Mouse (Mus musculus): ENCODE results near the gene Slc4a8. TPM values are rescaled to one million over a fixed set of nuclear protein-coding genes. Genes with fewer than 3 reads are reported as not detected.

Gene Slc4a8
- polyA plus RNA-seq, 1 experiment from 2014 or later, result 7.9 TPM

GRCm38 (mm10) chr15:100838607-100839207 is 77.2 kb downstream of the Slc4a8 start:
- 41% methylated on average over 12 of the region's 12 CpGs for WGBS
- no peaks in the 10 kb centered on the region for H3K27me3 ChIP-seq (ENCODE audit: control insufficient read depth, insufficient read depth, low read length)
- H3K27ac ChIP-seq (ENCODE audit: low read depth, low read length), result no peak overlapping the region
- H3K4me2 ChIP-seq (ENCODE audit: low read depth), result no peak overlapping the region
- H3K9ac ChIP-seq (ENCODE audit: low read length), result no peak overlapping the region
- DNase-seq (ENCODE audit: low spot score) (peak; percentile 60), ATAC-seq (ENCODE audit: insufficient read depth, low FRiP score, low TSS enrichment) (no peak)
- H3K9me3 ChIP-seq (ENCODE audit: control insufficient read depth, low read length), result no peaks in the 10 kb centered on the region
- no peaks in the 10 kb centered on the region for H3K36me3 ChIP-seq (ENCODE audit: control insufficient read depth, insufficient read depth, low read length)
- no peaks in the 10 kb centered on the region for H3K4me1 ChIP-seq (ENCODE audit: control insufficient read depth, insufficient read depth, low read length)
- no peak overlapping the region for H3K4me3 ChIP-seq (ENCODE audit: low read depth, low read length)

DNA sequence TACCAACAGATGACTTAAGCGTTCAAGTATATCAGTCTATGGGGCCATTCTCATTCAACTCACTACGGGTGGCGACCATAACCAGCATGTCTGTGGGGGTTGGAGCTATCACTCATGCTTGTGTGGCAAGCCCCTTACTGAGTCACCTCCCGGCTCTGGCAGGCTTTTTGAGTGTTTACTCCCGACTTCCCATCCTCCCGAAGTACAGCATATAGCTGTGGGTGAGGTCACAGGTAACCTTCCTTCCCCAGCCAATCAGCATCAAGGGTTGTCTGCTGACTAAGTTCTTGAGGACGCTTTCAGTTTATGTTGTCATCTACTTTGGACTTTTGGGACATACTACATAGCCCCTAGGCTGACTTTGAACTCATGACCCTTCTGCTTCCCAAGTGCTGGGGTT is 82.8 kb downstream of the Slc4a8 start:
- WGBS, result 86% methylated on average over 7 of the region's 7 CpGs
- no peak overlapping the region for H3K4me2 ChIP-seq (ENCODE audit: low read depth)
- H3K4me1 ChIP-seq (ENCODE audit: control insufficient read depth, insufficient read depth, low read length), result peaks cover 5% of the 10 kb centered on the region; the same call in 1 of the 2 replicates
- no peak overlapping the region for H3K4me3 ChIP-seq (ENCODE audit: low read depth, low read length)
- no peak overlapping the region for H3K27ac ChIP-seq (ENCODE audit: low read depth, low read length)
- H3K27me3 ChIP-seq (ENCODE audit: control insufficient read depth, insufficient read depth, low read length), result no peaks in the 10 kb centered on the region
- no peaks in the 10 kb centered on the region for H3K9me3 ChIP-seq (ENCODE audit: control insufficient read depth, low read length)
- ATAC-seq (ENCODE audit: insufficient read depth, low FRiP score, low TSS enrichment) (no peak), DNase-seq (ENCODE audit: low spot score) (no peak)
- no peak overlapping the region for H3K9ac ChIP-seq (ENCODE audit: low read length)
- H3K36me3 ChIP-seq (ENCODE audit: control insufficient read depth, insufficient read depth, low read length), result no peaks in the 10 kb centered on the region

- peaks cover 5% of the 10 kb centered on the region; the same call in 1 of the 2 replicates for H3K4me1 ChIP-seq (ENCODE audit: control insufficient read depth, insufficient read depth, low read length)
- no peak overlapping the region for H3K4me3 ChIP-seq (ENCODE audit: low read depth, low read length)
- ATAC-seq (ENCODE audit: insufficient read depth, low FRiP score, low TSS enrichment) (no peak), DNase-seq (ENCODE audit: low spot score) (peak; percentile 40)
- no peaks in the 10 kb centered on the region for H3K9me3 ChIP-seq (ENCODE audit: control insufficient read depth, low read length)
- no peak overlapping the region for H3K4me2 ChIP-seq (ENCODE audit: low read depth)
- 52% methylated on average over 26 of the region's 26 CpGs for WGBS
- H3K27me3 ChIP-seq (ENCODE audit: control insufficient read depth, insufficient read depth, low read length), result no peaks in the 10 kb centered on the region
- H3K36me3 ChIP-seq (ENCODE audit: control insufficient read depth, insufficient read depth, low read length), result no peaks in the 10 kb centered on the region
- no peak overlapping the region for H3K9ac ChIP-seq (ENCODE audit: low read length)
- peak overlapping the region; percentile 53 for H3K27ac ChIP-seq (ENCODE audit: low read depth, low read length)
These were observed 83.7 kb downstream of the Slc4a8 start for GRCm38 (mm10) chr15:100845049-100845879.

DNA sequence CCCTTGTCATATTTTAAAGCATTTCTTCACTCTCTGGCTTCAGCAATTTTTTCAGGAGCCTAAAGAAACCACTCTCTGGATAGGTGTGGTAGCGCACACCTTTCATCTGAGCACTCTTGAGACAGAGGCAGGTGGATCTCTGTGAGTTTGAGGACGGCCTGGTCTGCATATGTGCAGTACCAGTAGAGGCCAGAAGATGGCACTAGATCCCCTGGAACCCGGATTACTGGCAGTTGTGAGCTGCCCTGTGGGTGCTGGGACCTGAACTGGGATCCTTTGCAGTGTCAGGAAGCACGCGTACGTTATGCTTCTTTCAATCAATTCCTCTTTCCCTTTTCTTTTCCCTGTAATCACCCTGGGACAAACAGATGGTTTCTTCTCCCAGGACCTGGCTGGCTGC is 85.6 kb downstream of the Slc4a8 start:
- Histone ChIP-seq H3K4me3 (ENCODE audit: low read depth, low read length) (no peak overlapping the region), H3K4me2 (ENCODE audit: low read depth) (no peak overlapping the region), H3K27me3 (ENCODE audit: control insufficient read depth, insufficient read depth, low read length) (no peaks in the 10 kb centered on the region), H3K27ac (ENCODE audit: low read depth, low read length) (no peak overlapping the region), H3K4me1 (ENCODE audit: control insufficient read depth, insufficient read depth, low read length) (peaks cover 5% of the 10 kb centered on the region; the same call in 1 of the 2 replicates), H3K9ac (ENCODE audit: low read length) (no peak overlapping the region), H3K9me3 (ENCODE audit: control insufficient read depth, low read length) (no peaks in the 10 kb centered on the region), H3K36me3 (ENCODE audit: control insufficient read depth, insufficient read depth, low read length) (no peaks in the 10 kb centered on the region)
- no peak for DNase-seq (ENCODE audit: low spot score)
- WGBS, result 82% methylated on average over 6 of the region's 6 CpGs
- ATAC-seq (ENCODE audit: insufficient read depth, low FRiP score, low TSS enrichment), result no peak

DNA sequence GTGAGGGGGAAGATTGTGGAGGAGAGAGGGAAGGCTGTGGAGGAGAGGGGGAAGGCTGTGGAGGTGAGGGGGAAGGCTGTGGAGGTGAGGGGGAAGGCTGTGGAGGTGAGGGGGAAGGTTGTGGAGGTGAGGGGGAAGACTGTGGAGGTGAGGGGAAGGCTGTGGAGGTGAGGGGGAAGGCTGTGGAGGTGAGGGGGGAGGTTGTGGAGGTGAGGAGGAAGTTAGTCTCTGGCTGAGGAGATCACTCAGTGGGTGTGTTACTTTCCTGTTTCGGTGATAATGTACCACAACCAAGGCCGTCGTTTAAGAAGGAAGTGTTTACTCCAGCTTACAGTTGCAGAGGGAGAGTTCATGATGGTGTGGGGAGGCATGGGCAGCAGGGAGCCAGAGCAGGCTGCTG is 96.0 kb downstream of the Slc4a8 start:
- no peak overlapping the region for H3K9ac ChIP-seq (ENCODE audit: low read length)
- H3K4me2 ChIP-seq (ENCODE audit: low read depth), result no peak overlapping the region
- no peak overlapping the region for H3K4me3 ChIP-seq (ENCODE audit: low read depth, low read length)
- DNase-seq (ENCODE audit: low spot score) (no peak), ATAC-seq (ENCODE audit: insufficient read depth, low FRiP score, low TSS enrichment) (no peak)
- H3K36me3 ChIP-seq (ENCODE audit: control insufficient read depth, insufficient read depth, low read length), result no peaks in the 10 kb centered on the region
- no peaks in the 10 kb centered on the region for H3K27me3 ChIP-seq (ENCODE audit: control insufficient read depth, insufficient read depth, low read length)
- no peaks in the 10 kb centered on the region for H3K9me3 ChIP-seq (ENCODE audit: control insufficient read depth, low read length)
- no peaks in the 10 kb centered on the region for H3K4me1 ChIP-seq (ENCODE audit: control insufficient read depth, insufficient read depth, low read length)
- 77% methylated on average over 3 of the region's 3 CpGs for WGBS
- no peak overlapping the region for H3K27ac ChIP-seq (ENCODE audit: low read depth, low read length)

DNA sequence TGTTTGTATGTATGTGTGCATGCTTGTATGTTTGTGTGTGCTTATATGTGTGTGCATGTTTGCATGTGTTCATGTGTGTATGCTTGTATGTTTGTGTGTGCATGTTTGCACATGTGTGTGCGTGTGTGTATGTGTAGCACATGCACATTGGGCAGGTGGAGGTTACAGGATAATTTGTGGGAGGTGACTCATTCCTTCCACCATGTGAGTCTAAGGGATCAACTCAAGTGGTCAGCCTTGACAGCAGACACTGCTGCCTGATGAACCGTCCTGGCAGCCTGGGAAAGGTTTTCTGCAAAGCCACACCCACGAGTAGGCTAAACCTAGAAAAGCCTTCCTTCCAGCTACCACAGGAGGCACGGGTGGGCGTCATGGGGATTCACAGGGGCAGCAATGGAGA is 99.3 kb downstream of the Slc4a8 start:
- WGBS, result 51% methylated on average over 5 of the region's 5 CpGs
- Histone ChIP-seq H3K4me3 (ENCODE audit: low read depth, low read length) (no peak overlapping the region), H3K27ac (ENCODE audit: low read depth, low read length) (no peak overlapping the region), H3K27me3 (ENCODE audit: control insufficient read depth, insufficient read depth, low read length) (no peaks in the 10 kb centered on the region), H3K4me1 (ENCODE audit: control insufficient read depth, insufficient read depth, low read length) (no peaks in the 10 kb centered on the region), H3K9ac (ENCODE audit: low read length) (no peak overlapping the region), H3K9me3 (ENCODE audit: control insufficient read depth, low read length) (no peaks in the 10 kb centered on the region), H3K36me3 (ENCODE audit: control insufficient read depth, insufficient read depth, low read length) (no peaks in the 10 kb centered on the region), H3K4me2 (ENCODE audit: low read depth) (no peak overlapping the region)
- DNase-seq (ENCODE audit: low spot score), result no peak
- ATAC-seq (ENCODE audit: insufficient read depth, low FRiP score, low TSS enrichment), result no peak

GRCm38 (mm10) chr15:100865556-100865955 is 104.0 kb downstream of the Slc4a8 start:
- peaks cover 7% of the 10 kb centered on the region; the same call in 1 of the 2 replicates for H3K27me3 ChIP-seq (ENCODE audit: control insufficient read depth, insufficient read depth, low read length)
- 38% methylated on average over 3 of the region's 3 CpGs for WGBS
- no peaks in the 10 kb centered on the region for H3K9me3 ChIP-seq (ENCODE audit: control insufficient read depth, low read length)
- no peak overlapping the region for H3K9ac ChIP-seq (ENCODE audit: low read length)
- peaks cover 4% of the 10 kb centered on the region; the same call in 1 of the 2 replicates for H3K4me1 ChIP-seq (ENCODE audit: control insufficient read depth, insufficient read depth, low read length)
- DNase-seq (ENCODE audit: low spot score) (no peak), ATAC-seq (ENCODE audit: insufficient read depth, low FRiP score, low TSS enrichment) (no peak)
- no peak overlapping the region for H3K4me3 ChIP-seq (ENCODE audit: low read depth, low read length)
- H3K4me2 ChIP-seq (ENCODE audit: low read depth), result no peak overlapping the region
- no peaks in the 10 kb centered on the region for H3K36me3 ChIP-seq (ENCODE audit: control insufficient read depth, insufficient read depth, low read length)
- H3K27ac ChIP-seq (ENCODE audit: low read depth, low read length), result no peak overlapping the region

DNA sequence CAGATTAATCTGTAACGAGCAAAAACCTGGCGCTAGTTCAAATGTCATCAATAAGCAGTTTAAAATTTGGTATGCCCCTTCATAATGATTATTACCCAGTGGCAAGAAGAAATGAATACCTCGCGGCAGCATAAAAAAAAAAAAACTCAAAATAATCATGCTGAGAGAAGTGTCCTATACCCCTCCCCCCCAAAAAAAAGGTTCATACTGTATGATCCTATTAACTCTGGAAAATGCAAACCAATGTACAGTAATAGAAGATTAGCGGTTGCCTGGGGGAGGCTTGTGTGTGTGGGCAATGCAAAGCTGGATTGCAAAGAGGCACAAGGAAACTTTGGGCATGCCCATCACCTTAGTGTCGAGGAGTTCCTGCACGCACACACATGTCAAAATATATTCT is 108.0 kb downstream of the Slc4a8 start, which contains the start of gene Scn8a:
Scn8a (plus strand) TSS at position 301 of the 400 bp plus-strand sequence.
- no peaks in the 10 kb centered on the region for H3K9me3 ChIP-seq (ENCODE audit: control insufficient read depth, low read length)
- peak within 1 kb of the TSS; percentile 82; the same call in 1 of the 2 replicates for H3K27ac ChIP-seq (ENCODE audit: low read depth, low read length)
- no peak for ATAC-seq (ENCODE audit: insufficient read depth, low FRiP score, low TSS enrichment)
- peak within 1 kb of the TSS; percentile 84 for H3K4me3 ChIP-seq (ENCODE audit: low read depth, low read length)
- H3K9ac ChIP-seq (ENCODE audit: low read length), result peak within 1 kb of the TSS; percentile 52
- H3K4me2 ChIP-seq (ENCODE audit: low read depth), result peak within 1 kb of the TSS; percentile 78
- peaks cover 16% of the 10 kb centered on the region for H3K27me3 ChIP-seq (ENCODE audit: control insufficient read depth, insufficient read depth, low read length)
- DNase-seq (ENCODE audit: low spot score), result no peak
- peaks cover 16% of the 10 kb centered on the region for H3K4me1 ChIP-seq (ENCODE audit: control insufficient read depth, insufficient read depth, low read length)
- 79% methylated on average over 7 of the region's 7 CpGs for whole genome bisulfite sequencing
- no peaks in the 10 kb centered on the region for H3K36me3 ChIP-seq (ENCODE audit: control insufficient read depth, insufficient read depth, low read length)

Data from neural tube, embryonic 11.5 days (tissue).